In the genomic region with DNA sequence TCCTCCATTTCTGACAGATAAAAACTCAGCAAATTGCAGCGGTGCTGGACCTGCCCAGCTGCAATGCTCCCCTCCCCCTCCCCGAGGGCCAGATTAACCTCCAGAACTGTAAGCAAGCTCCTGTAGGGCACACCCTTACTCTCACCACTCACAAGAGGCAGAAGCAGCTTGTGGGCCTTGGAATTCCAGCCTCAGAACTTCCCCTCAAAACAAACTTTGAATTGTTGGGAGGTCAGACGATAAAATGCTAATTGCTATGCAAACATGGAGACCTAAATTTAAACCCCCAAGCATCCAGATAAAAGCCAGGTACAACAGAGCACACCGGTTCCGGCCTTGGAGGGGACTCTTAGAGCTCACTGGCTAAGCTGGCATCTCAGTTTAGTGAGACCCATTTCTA, we compare ENCODE assay signal across 13 mouse cellular contexts. TPM values are rescaled to one million over a fixed set of nuclear protein-coding genes. Genes with fewer than 3 reads are reported as not detected.
A peak's percentile ranks its signal among the peaks of the same experiment; 100 is the strongest.
DNase-seq lines count a peak whose midpoint lies in the region; ATAC-seq and TF ChIP-seq lines count a peak whose summit lies in the region.
"Had no signal": no experiment of that assay in that cellular context is flagged by ENCODE, and none has a peak within 500 bp of the region (broad histone marks: within the 10 kb centered on the region; RNA-seq: fewer than 3 reads in every experiment).

No protein-coding gene starts in this region.

- H3K4me1 ChIP-seq in heart, embryonic 13.5 days = peaks cover 29% of the 10 kb centered on the region
- peaks cover 10 to 30% of the 10 kb centered on the region in 2 experiments for H3K4me1 ChIP-seq in CH12.LX (ENCODE audit: control insufficient read depth in 1 of 2, insufficient read depth in 2 of 2)
- peaks cover 12% of the 10 kb centered on the region for H3K4me1 ChIP-seq in bone marrow macrophage, adult 2 months (ENCODE audit: control insufficient read depth, insufficient read depth, low read length)
- peaks cover 36% of the 10 kb centered on the region for H3K4me1 ChIP-seq in liver, embryonic 13.5 days (replicated peaks)

- H3K9me3 ChIP-seq in heart, embryonic 13.5 days = no peaks in the 10 kb centered on the region
- H3K9me3 ChIP-seq in CH12.LX (replicated peaks; ENCODE audit: low read length) = no peaks in the 10 kb centered on the region
- no peaks in the 10 kb centered on the region for H3K9me3 ChIP-seq in liver, embryonic 13.5 days (replicated peaks)
- H3K9me3 ChIP-seq: midbrain, embryonic 13.5 days had no signal

- no peak overlapping the region for H3K4me3 ChIP-seq in heart, embryonic 13.5 days
- H3K4me3 ChIP-seq in CH12.LX (replicated peaks in 1 of 3; ENCODE audit: low read depth in 2 of 3, low read length in 2 of 3, poor library complexity in 1 of 3) = peak overlapping the region in 2 of 3 experiments; percentile 97 to 100
- H3K4me3 ChIP-seq in bone marrow macrophage, adult 2 months (ENCODE audit: insufficient read depth, low read length) = peak overlapping the region; percentile 77; the same call in 1 of the 2 replicates
- H3K4me3 ChIP-seq in liver, embryonic 13.5 days (replicated peaks) = peak overlapping the region; percentile 97
- H3K4me3 ChIP-seq: midbrain, embryonic 13.5 days had no signal

- no peak overlapping the region for H3K27ac ChIP-seq in heart, embryonic 13.5 days (replicated peaks)
- H3K27ac ChIP-seq in CH12.LX (ENCODE audit: insufficient read depth, low read depth) = no peak overlapping the region
- H3K27ac ChIP-seq in bone marrow macrophage, adult 2 months (ENCODE audit: insufficient read depth, low read depth, low read length) = no peak overlapping the region
- H3K27ac ChIP-seq in liver, embryonic 13.5 days = peak overlapping the region; percentile 88
- H3K27ac ChIP-seq: midbrain, embryonic 13.5 days had no signal

- ATAC-seq in heart, embryonic 13.5 days (ENCODE audit: extremely low read depth, insufficient number of reproducible peaks, low FRiP score, low TSS enrichment) = no peak
- ATAC-seq in liver, embryonic 13.5 days (ENCODE audit: low read depth) = no peak
- ATAC-seq: midbrain, embryonic 13.5 days had no signal

- dilution Hi-C loops in CH12.LX (cut with MboI; ENCODE audit: extremely low pct_ligation_motif_present, extremely low pct_unique_long_range_greater_than_20kb, low sequenced_read_pairs) = no loop called here

- intact Hi-C loops in heart, postnatal 36 days (cut with DNase I) = no loop called here

- peaks cover 67% of the 10 kb centered on the region for H3K36me3 ChIP-seq in heart, embryonic 13.5 days
- H3K36me3 ChIP-seq in CH12.LX (replicated peaks in 1 of 2; ENCODE audit: control insufficient read depth in 1 of 2, insufficient read depth in 1 of 2, low read length in 1 of 2) = peaks cover 66 to 74% of the 10 kb centered on the region in 2 experiments
- H3K36me3 ChIP-seq in liver, embryonic 13.5 days = peaks cover 64% of the 10 kb centered on the region

- WGBS in heart, embryonic 13.5 days = 58% methylated on average over 5 of the region's 5 CpGs
- 53% methylated on average over 5 of the region's 5 CpGs for WGBS in liver, embryonic 13.5 days (ENCODE audit: insufficient replicate concordance)

- no peak for TF ChIP-seq EP300 in CH12.LX (IDR thresholded peaks at IDR 0.05; ENCODE audit: low read length)

- TF ChIP-seq RAD21 in CH12.LX (IDR thresholded peaks at IDR 0.05; ENCODE audit: low read depth, low read length) = no peak

- in situ Hi-C loops in CH12.LX (cut with MboI; ENCODE audit: low pct_ligation_motif_present, low pct_unique_long_range_greater_than_20kb, low sequenced_read_pairs) = no loop called here

- TF ChIP-seq CTCF in CH12.LX (conservative IDR thresholded peaks at IDR 0.05 in 1 of 2, IDR thresholded peaks at IDR 0.05 in 1 of 2; ENCODE audit: low read depth in 2 of 2, low read length in 2 of 2) = no peak
- TF ChIP-seq CTCF in bone marrow macrophage, adult 2 months (IDR thresholded peaks at IDR 0.05; ENCODE audit: low read depth, low read length) = no peak

- no peak for DNase-seq in heart, postnatal 36 days
- DNase-seq in CH12.LX (ENCODE audit: extremely low read depth) = no peak
- DNase-seq in liver, embryonic 13.5 days = no peak
- no peak for DNase-seq in adrenal gland, postnatal 4 days (ENCODE audit: low spot score in 2 of 2)
- DNase-seq in urinary bladder, postnatal 4 days (ENCODE audit: low spot score in 2 of 2) = no peak
- no peak for DNase-seq in ovary, adult 18-20 months (ENCODE audit: low spot score)
- DNase-seq: cerebellum, postnatal 36 days; right cerebral cortex, postnatal 14 days had no signal

- TF ChIP-seq POLR2A in CH12.LX (IDR thresholded peaks at IDR 0.05; ENCODE audit: low read depth, low read length) = no peak
- no peak for TF ChIP-seq POLR2A in bone marrow macrophage, adult 2 months (IDR thresholded peaks at IDR 0.05; ENCODE audit: borderline replicate concordance, low read depth, low read length)

- H3K4me2 ChIP-seq in heart, embryonic 13.5 days = 0 out of 2 replicates have a peak overlapping the region, but pooled peaks have one; percentile 6
- H3K4me2 ChIP-seq in CH12.LX (ENCODE audit: insufficient read depth, low read depth, poor library complexity, severe bottlenecking) = peak overlapping the region; percentile 65
- H3K4me2 ChIP-seq in liver, embryonic 13.5 days = peak overlapping the region; percentile 81
- H3K4me2 ChIP-seq: midbrain, embryonic 13.5 days had no signal

- H3K79me2 ChIP-seq in CH12.LX (replicated peaks; ENCODE audit: control insufficient read depth, extremely low read depth, insufficient read depth, poor library complexity, severe bottlenecking) = peaks cover 37% of the 10 kb centered on the region

- H3K27me3 ChIP-seq in heart, embryonic 13.5 days (replicated peaks) = no peaks in the 10 kb centered on the region
- no peaks in the 10 kb centered on the region for H3K27me3 ChIP-seq in CH12.LX (replicated peaks)
- H3K27me3 ChIP-seq in liver, embryonic 13.5 days = no peaks in the 10 kb centered on the region
- H3K27me3 ChIP-seq: midbrain, embryonic 13.5 days had no signal

- H3K9ac ChIP-seq in heart, embryonic 13.5 days = peak overlapping the region; percentile 99; the same call in 1 of the 2 replicates
- peak overlapping the region; percentile 87; the same call in 1 of the 2 replicates for H3K9ac ChIP-seq in CH12.LX (ENCODE audit: insufficient read depth, low read depth)
- peak overlapping the region; percentile 98 for H3K9ac ChIP-seq in liver, embryonic 13.5 days
- H3K9ac ChIP-seq: midbrain, embryonic 13.5 days had no signal

TF ChIP-seq in CH12.LX, 34 proteins besides CTCF, POLR2A, EP300 and RAD21 (continues in another document):
- TF ChIP-seq SMC3 (IDR thresholded peaks at IDR 0.05; ENCODE audit: low read depth, low read length) = no peak
- no peak for TF ChIP-seq ZKSCAN1 (IDR thresholded peaks at IDR 0.05; ENCODE audit: borderline replicate concordance, low read depth, low read length)

RNA-seq across cellular contexts. Expression of a gene that starts 3.3 kb away (rescaled TPM):
- polyA plus RNA-seq in heart, embryonic 13.5 days (2015; fragmentation: Nextera tagmentation; extraction: Ambion mirVana) = 616 and 654 TPM in 2 replicates
- total RNA-seq in heart, postnatal 36 days (2021) = 100 to 1,000 TPM; 550 to 602 TPM
- 5,379 and 5,435 TPM in 2 replicates for total RNA-seq in CH12.LX (2012; rRNA removed)
- 2,191 and 2,455 TPM in 2 replicates for total RNA-seq in CH12.LX (2014; rRNA removed)
- 1,480 and 1,967 TPM in 2 replicates for polyA plus RNA-seq in CH12.LX (2012; ENCODE audit: insufficient read length, low read depth)
- 1,158 and 1,548 TPM in 2 replicates for polyA plus RNA-seq in bone marrow macrophage, adult 2 months (2012; ENCODE audit: insufficient read depth, insufficient read length, missing spikeins)
- 877 and 919 TPM in 2 replicates for polyA plus RNA-seq in liver, embryonic 13.5 days (2015; fragmentation: Nextera tagmentation; extraction: Ambion mirVana)
- 1,000 to 10,000 TPM; 1,506 to 1,548 TPM for total RNA-seq in adrenal gland, postnatal 4 days (2021)

RNA-seq across cellular contexts. Expression of a gene that starts 19.0 kb away (rescaled TPM):
- polyA plus RNA-seq in heart, embryonic 13.5 days (2015; fragmentation: Nextera tagmentation; extraction: Ambion mirVana) = 2.1 TPM in 2 replicates
- total RNA-seq in heart, postnatal 36 days (2021) = 1 to 10 TPM; 1.2 to 2.4 TPM
- total RNA-seq in CH12.LX (2012; rRNA removed) (12.0 and 13.8 TPM in 2 replicates), CH12.LX (2014; rRNA removed) (8.6 and 8.8 TPM in 2 replicates)
- 14.7 and 18.5 TPM in 2 replicates for polyA plus RNA-seq in CH12.LX (2012; ENCODE audit: insufficient read length, low read depth)
- polyA plus RNA-seq in bone marrow macrophage, adult 2 months (2012; ENCODE audit: insufficient read depth, insufficient read length, missing spikeins) = 2.9 and 3.3 TPM in 2 replicates
- 1.2 and 1.3 TPM in 2 replicates for polyA plus RNA-seq in liver, embryonic 13.5 days (2015; fragmentation: Nextera tagmentation; extraction: Ambion mirVana)
- total RNA-seq in adrenal gland, postnatal 4 days (2021) = 1 to 10 TPM; 4.8 to 5.7 TPM

RNA-seq across cellular contexts. Expression of a gene that starts 26.1 kb away (rescaled TPM):
- polyA plus RNA-seq in heart, embryonic 13.5 days (2015; fragmentation: Nextera tagmentation; extraction: Ambion mirVana) = not detected in 2 replicates
- not detected for total RNA-seq in heart, postnatal 36 days (2021)
- total RNA-seq in CH12.LX (2012; rRNA removed) = 0.55 and 0.98 TPM in 2 replicates
- total RNA-seq in CH12.LX (2014; rRNA removed) = not detected in 2 replicates
- polyA plus RNA-seq in CH12.LX (2012; ENCODE audit: insufficient read length, low read depth) = not detected in 2 replicates
- polyA plus RNA-seq in bone marrow macrophage, adult 2 months (2012; ENCODE audit: insufficient read depth, insufficient read length, missing spikeins) = 2.2 and 4.4 TPM in 2 replicates
- polyA plus RNA-seq in liver, embryonic 13.5 days (2015; fragmentation: Nextera tagmentation; extraction: Ambion mirVana) = not detected in 2 replicates
- not detected for total RNA-seq in adrenal gland, postnatal 4 days (2021)
- total RNA-seq: gastrocnemius, adult 8-10 months had no signal
- polyA plus RNA-seq: midbrain, embryonic 13.5 days; neural tube, embryonic 14.5 days had no signal

RNA-seq across cellular contexts. Expression of a gene that starts 27.2 kb away (rescaled TPM):
- polyA plus RNA-seq in heart, embryonic 13.5 days (2015; fragmentation: Nextera tagmentation; extraction: Ambion mirVana) = 2.8 and 3.1 TPM in 2 replicates
- total RNA-seq in heart, postnatal 36 days (2021) = 1 to 10 TPM; 1.8 to 2.4 TPM
- total RNA-seq in CH12.LX (2012; rRNA removed) (31.5 and 32.4 TPM in 2 replicates), CH12.LX (2014; rRNA removed) (49.7 and 51.1 TPM in 2 replicates)
- polyA plus RNA-seq in CH12.LX (2012; ENCODE audit: insufficient read length, low read depth) = 32.9 and 36.3 TPM in 2 replicates
- 4.3 and 4.8 TPM in 2 replicates for polyA plus RNA-seq in bone marrow macrophage, adult 2 months (2012; ENCODE audit: insufficient read depth, insufficient read length, missing spikeins)
- 5.5 and 5.6 TPM in 2 replicates for polyA plus RNA-seq in liver, embryonic 13.5 days (2015; fragmentation: Nextera tagmentation; extraction: Ambion mirVana)
- total RNA-seq in adrenal gland, postnatal 4 days (2021) = 10 to 100 TPM in 1 of 2 experiments, 1 to 10 TPM in 1; 9.1 to 10.8 TPM

RNA-seq across cellular contexts. Expression of a gene that starts 29.7 kb away (rescaled TPM):
- polyA plus RNA-seq in heart, embryonic 13.5 days (2015; fragmentation: Nextera tagmentation; extraction: Ambion mirVana) = 42.0 and 44.2 TPM in 2 replicates
- under 1 TPM; 0.33 to 0.60 TPM for total RNA-seq in heart, postnatal 36 days (2021)
- total RNA-seq in CH12.LX (2012; rRNA removed) (33.9 and 39.6 TPM in 2 replicates), CH12.LX (2014; rRNA removed) (34.0 and 36.8 TPM in 2 replicates)
- 40.3 and 43.1 TPM in 2 replicates for polyA plus RNA-seq in CH12.LX (2012; ENCODE audit: insufficient read length, low read depth)
- 17.2 and 20.5 TPM in 2 replicates for polyA plus RNA-seq in bone marrow macrophage, adult 2 months (2012; ENCODE audit: insufficient read depth, insufficient read length, missing spikeins)
- polyA plus RNA-seq in liver, embryonic 13.5 days (2015; fragmentation: Nextera tagmentation; extraction: Ambion mirVana) = 35.8 and 43.1 TPM in 2 replicates
- total RNA-seq in adrenal gland, postnatal 4 days (2021) = 10 to 100 TPM; 16.0 to 16.5 TPM
- total RNA-seq: gastrocnemius, adult 8-10 months had no signal

Comparison
In these comparisons a context has a peak if more than half of its experiments do, and no peak if none do; other contexts are left out.
1. H3K4me2 ChIP-seq: peak in every context shown above with its lines; median percentile 81 in liver, embryonic 13.5 days; 65 in CH12.LX; 6 in heart, embryonic 13.5 days.